Mouse (Mus musculus): ENCODE results near the gene Krtap6-2. TPM values are rescaled to one million over a fixed set of nuclear protein-coding genes. Genes with fewer than 3 reads are reported as not detected.

The Krtap6-2 gene
- polyA plus RNA-seq (2016; fragmentation: Nextera tagmentation; extraction: Ambion mirVana) = not detected in 2 replicates

DNA sequence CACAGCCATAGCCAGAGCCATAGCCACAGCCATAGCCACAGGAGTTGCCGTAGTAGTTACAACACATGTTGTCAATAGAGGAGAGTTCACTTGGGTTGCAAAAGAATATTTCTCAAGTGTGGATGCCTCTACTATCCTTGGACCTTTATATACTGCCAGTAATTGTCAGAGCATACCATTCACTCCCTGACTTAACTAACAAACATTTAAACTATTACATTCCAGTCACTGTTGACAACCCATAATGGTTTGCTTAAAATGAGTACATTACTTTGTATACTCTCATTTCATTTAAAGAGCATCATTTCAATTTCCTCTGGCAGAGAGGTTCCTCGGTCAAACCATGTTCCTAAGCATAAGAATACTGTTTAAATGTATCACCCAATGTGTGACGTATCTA lies at the start of gene Krtap6-2:
Gene Krtap6-2 (minus strand): TSS at position 101 of the 400 bp plus-strand sequence.
- Histone ChIP-seq H3K27ac (ENCODE audit: poor library complexity, severe bottlenecking) (no peak within 1 kb of the TSS), H3K9me3 (replicated peaks) (no peaks in the 10 kb centered on the region), H3K27me3 (replicated peaks) (no peaks in the 10 kb centered on the region), H3K9ac (no peak within 1 kb of the TSS), H3K36me3 (no peaks in the 10 kb centered on the region), H3K4me3 (no peak within 1 kb of the TSS), H3K4me1 (replicated peaks) (no peaks in the 10 kb centered on the region), H3K4me2 (no peak within 1 kb of the TSS)
- WGBS = 81% methylated on average over 3 of the region's 3 CpGs
- ATAC-seq (ENCODE audit: insufficient number of reproducible peaks, low FRiP score) = no peak

DNA sequence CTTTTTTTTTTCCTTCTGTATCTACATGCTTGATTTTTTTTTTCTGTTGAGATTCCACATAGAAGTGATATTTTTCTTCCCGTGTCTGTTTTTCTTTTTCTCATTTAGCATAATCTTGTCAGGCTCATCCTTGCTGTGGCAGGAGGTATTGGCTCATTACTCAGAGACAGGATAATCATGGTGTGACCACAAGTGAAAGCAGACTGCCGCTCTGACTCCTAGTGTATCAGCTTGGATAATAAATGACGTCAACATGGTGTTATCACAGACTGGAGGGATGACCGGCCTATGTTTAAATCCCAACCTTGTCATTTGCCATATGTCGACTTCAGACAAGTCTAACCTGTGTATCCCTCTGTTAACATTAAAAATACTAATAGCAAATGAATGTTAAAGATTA lies 41.3 kb upstream of the Krtap6-2 start:
- 48% methylated on average over 5 of the region's 5 CpGs for WGBS
- Histone ChIP-seq H3K4me2 (no peak overlapping the region), H3K4me1 (replicated peaks) (no peaks in the 10 kb centered on the region), H3K27ac (ENCODE audit: poor library complexity, severe bottlenecking) (no peak overlapping the region), H3K9ac (no peak overlapping the region), H3K27me3 (replicated peaks) (no peaks in the 10 kb centered on the region), H3K36me3 (no peaks in the 10 kb centered on the region), H3K9me3 (replicated peaks) (no peaks in the 10 kb centered on the region), H3K4me3 (no peak overlapping the region)
- no peak for ATAC-seq (ENCODE audit: insufficient number of reproducible peaks, low FRiP score)

DNA sequence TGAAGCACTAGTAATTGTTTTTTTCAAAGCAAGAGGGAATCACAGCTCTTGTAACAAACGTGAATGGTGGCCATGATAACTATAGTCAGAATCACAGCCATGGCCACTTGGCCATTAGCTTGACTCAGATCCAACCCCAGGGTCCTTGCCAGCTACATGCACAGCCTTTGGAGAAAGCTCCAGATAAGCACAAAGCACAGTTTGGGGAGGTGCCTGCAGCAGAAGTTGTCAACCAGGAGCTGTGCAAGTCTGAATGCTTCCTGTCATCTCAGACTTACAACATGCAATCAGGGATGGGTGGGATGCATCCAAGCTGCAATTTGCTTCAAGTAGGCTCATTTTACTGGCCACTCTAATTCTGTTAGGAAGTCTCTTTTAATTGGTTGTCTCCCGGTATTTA lies 9.7 kb upstream of the Krtap6-2 start:
- H3K9ac ChIP-seq = no peak overlapping the region
- H3K4me2 ChIP-seq = no peak overlapping the region
- H3K27ac ChIP-seq (ENCODE audit: poor library complexity, severe bottlenecking) = no peak overlapping the region
- ATAC-seq (ENCODE audit: insufficient number of reproducible peaks, low FRiP score) = no peak
- H3K36me3 ChIP-seq = no peaks in the 10 kb centered on the region
- 76% methylated on average over 2 of the region's 2 CpGs for WGBS
- H3K4me1 ChIP-seq (replicated peaks) = no peaks in the 10 kb centered on the region
- no peaks in the 10 kb centered on the region; the same call in 1 of the 2 replicates for H3K9me3 ChIP-seq (replicated peaks)
- H3K4me3 ChIP-seq = no peak overlapping the region
- H3K27me3 ChIP-seq (replicated peaks) = no peaks in the 10 kb centered on the region

- H3K36me3 ChIP-seq = no peaks in the 10 kb centered on the region
- no peak overlapping the region for H3K4me2 ChIP-seq
- H3K9me3 ChIP-seq (replicated peaks) = no peaks in the 10 kb centered on the region; the same call in 1 of the 2 replicates
- H3K9ac ChIP-seq = no peak overlapping the region
- no peaks in the 10 kb centered on the region for H3K27me3 ChIP-seq (replicated peaks)
- ATAC-seq (ENCODE audit: insufficient number of reproducible peaks, low FRiP score) = peak; percentile 77
- no peak overlapping the region for H3K27ac ChIP-seq (ENCODE audit: poor library complexity, severe bottlenecking)
- H3K4me1 ChIP-seq (replicated peaks) = no peaks in the 10 kb centered on the region
- 41% methylated on average over 5 of the region's 5 CpGs for WGBS
- H3K4me3 ChIP-seq = no peak overlapping the region
Observed at GRCm38 (mm10) chr16:89425310-89425709, 5.4 kb upstream of the Krtap6-2 start.

DNA sequence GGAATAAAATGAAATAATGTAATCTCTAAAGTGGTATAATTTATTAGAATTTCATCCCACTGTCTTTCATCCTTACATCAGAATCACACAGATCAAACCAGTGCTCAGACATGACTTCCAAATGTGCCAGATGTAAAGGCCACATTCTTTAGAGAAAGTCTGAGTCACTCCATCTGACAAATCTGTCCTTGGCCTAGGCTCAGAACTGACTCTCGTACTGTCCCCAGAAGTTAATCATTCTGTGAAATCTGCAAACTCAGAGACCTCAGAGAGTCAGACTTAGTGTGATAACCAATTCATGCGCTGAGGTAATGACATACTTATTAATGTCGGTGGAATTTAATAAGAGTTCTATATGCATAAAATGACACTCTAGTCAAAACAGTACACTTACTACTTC lies 3.6 kb downstream of the Krtap6-2 start:
- no peak overlapping the region for H3K27ac ChIP-seq (ENCODE audit: poor library complexity, severe bottlenecking)
- WGBS = 75% methylated on average over 3 of the region's 3 CpGs

DNA sequence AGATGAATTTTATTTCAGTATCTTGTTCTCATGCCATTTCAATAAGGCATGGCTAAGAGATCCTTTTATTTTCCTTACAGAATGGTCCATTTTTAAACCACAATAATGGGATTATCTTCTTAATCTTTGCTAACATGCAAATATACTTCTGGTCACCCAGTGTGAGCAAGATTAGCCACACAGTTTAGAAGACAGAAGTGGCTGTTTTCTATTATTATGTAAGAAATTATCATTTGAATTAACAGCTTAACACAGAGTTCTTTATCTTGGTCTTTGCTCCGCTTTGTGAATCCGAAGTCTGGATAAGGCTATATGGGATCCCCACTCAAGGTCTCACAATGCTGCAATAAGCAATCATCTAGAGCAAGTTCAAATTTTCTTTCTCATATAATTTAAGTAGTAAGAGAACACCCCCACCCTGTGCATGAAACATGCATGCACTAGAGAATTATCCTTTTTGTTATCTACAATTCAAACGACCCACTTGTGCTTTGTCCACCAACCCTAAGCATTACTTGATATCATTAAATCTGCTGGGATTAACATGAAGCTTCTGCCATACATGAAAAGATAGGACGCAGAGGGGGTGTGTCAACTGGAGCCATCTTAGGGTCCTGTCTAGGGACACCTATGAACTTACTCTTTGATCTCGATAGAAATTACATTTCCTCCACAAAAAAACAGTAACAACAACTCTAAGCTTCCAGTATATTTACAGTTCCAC lies 9.4 kb downstream of the Krtap6-2 start:
- Histone ChIP-seq H3K9ac (no peak overlapping the region), H3K4me1 (replicated peaks) (no peaks in the 10 kb centered on the region), H3K4me2 (no peak overlapping the region), H3K27me3 (replicated peaks) (no peaks in the 10 kb centered on the region), H3K27ac (ENCODE audit: poor library complexity, severe bottlenecking) (no peak overlapping the region), H3K4me3 (no peak overlapping the region), H3K9me3 (replicated peaks) (peaks cover 3% of the 10 kb centered on the region; the same call in 1 of the 2 replicates), H3K36me3 (no peaks in the 10 kb centered on the region)
- ATAC-seq (ENCODE audit: insufficient number of reproducible peaks, low FRiP score) = no peak
- WGBS = 75% methylated on average over 5 of the region's 5 CpGs

More for the DNA sequence above, 3.6 kb downstream of the Krtap6-2 start:
- Histone ChIP-seq H3K4me2 (no peak overlapping the region), H3K27me3 (replicated peaks) (no peaks in the 10 kb centered on the region), H3K4me3 (no peak overlapping the region), H3K9ac (no peak overlapping the region), H3K9me3 (replicated peaks) (peaks cover 3% of the 10 kb centered on the region; the same call in 1 of the 2 replicates), H3K36me3 (no peaks in the 10 kb centered on the region), H3K4me1 (replicated peaks) (no peaks in the 10 kb centered on the region)
- ATAC-seq (ENCODE audit: insufficient number of reproducible peaks, low FRiP score) = no peak

DNA sequence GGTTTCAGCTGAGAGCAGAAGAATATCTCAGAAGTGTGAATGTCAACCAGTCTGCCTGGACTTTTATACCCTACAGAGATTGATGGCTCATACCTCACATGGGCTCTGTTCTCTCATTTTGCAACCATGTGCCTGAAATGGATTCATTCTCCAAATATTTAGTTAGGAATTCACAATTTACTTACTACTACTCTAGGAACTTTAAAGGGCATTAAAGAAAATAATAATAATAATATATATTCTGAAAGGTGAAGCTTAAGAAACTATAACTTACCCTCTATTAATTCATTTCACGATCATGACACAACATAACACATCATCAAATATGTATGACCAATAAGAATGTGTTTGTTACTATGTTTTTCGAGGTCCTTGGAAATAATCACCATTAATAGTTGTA lies 16.1 kb downstream of the Krtap6-2 start, which contains the start of gene Krtap21-1:
Gene Krtap21-1 (minus strand): TSS at position 101 of the 400 bp plus-strand sequence.
- no peak within 1 kb of the TSS for H3K4me2 ChIP-seq
- no peaks in the 10 kb centered on the region for H3K9me3 ChIP-seq (replicated peaks)
- ATAC-seq (ENCODE audit: insufficient number of reproducible peaks, low FRiP score) = no peak
- no peak within 1 kb of the TSS for H3K27ac ChIP-seq (ENCODE audit: poor library complexity, severe bottlenecking)
- WGBS = 71% methylated on average over 2 of the region's 2 CpGs
- no peaks in the 10 kb centered on the region for H3K4me1 ChIP-seq (replicated peaks)
- H3K36me3 ChIP-seq = no peaks in the 10 kb centered on the region
- H3K27me3 ChIP-seq (replicated peaks) = no peaks in the 10 kb centered on the region
- no peak within 1 kb of the TSS for H3K9ac ChIP-seq
- H3K4me3 ChIP-seq = no peak within 1 kb of the TSS

GRCm38 (mm10) chr16:89372734-89373461 lies 47.0 kb downstream of the Krtap6-2 start:
- Histone ChIP-seq H3K36me3 (no peaks in the 10 kb centered on the region), H3K9ac (no peak overlapping the region), H3K4me3 (no peak overlapping the region), H3K4me1 (replicated peaks) (no peaks in the 10 kb centered on the region), H3K9me3 (replicated peaks) (peaks cover 3% of the 10 kb centered on the region; the same call in 1 of the 2 replicates), H3K27ac (ENCODE audit: poor library complexity, severe bottlenecking) (no peak overlapping the region), H3K4me2 (no peak overlapping the region), H3K27me3 (replicated peaks) (no peaks in the 10 kb centered on the region)
- no peak for ATAC-seq (ENCODE audit: insufficient number of reproducible peaks, low FRiP score)
- 71% methylated on average over 2 of the region's 2 CpGs for WGBS

Other genes with a start within 250 kb of the Krtap6-2 start
- gene 1110057P08Rik, start 245.4 kb downstream of the Krtap6-2 start, polyA plus RNA-seq (2016; fragmentation: Nextera tagmentation; extraction: Ambion mirVana) = not detected in 2 replicates
- not detected in 2 replicates for gene Krtap20-2, start 214.2 kb downstream of the Krtap6-2 start, polyA plus RNA-seq (2016; fragmentation: Nextera tagmentation; extraction: Ambion mirVana)
- gene Krtap21-1, start 16.2 kb downstream of the Krtap6-2 start, polyA plus RNA-seq (2016; fragmentation: Nextera tagmentation; extraction: Ambion mirVana) = not detected in 2 replicates
- not detected in 2 replicates for gene Krtap8-1, start 67.8 kb upstream of the Krtap6-2 start, polyA plus RNA-seq (2016; fragmentation: Nextera tagmentation; extraction: Ambion mirVana)
- not detected in 2 replicates for gene Krtap7-1, start 88.2 kb upstream of the Krtap6-2 start, polyA plus RNA-seq (2016; fragmentation: Nextera tagmentation; extraction: Ambion mirVana)
- gene Krtap11-1, start 151.1 kb upstream of the Krtap6-2 start, polyA plus RNA-seq (2016; fragmentation: Nextera tagmentation; extraction: Ambion mirVana) = not detected in 2 replicates